Mouse (Mus musculus): ENCODE data around the gene Rrh.
A peak's percentile ranks its signal among the peaks of the same experiment; 100 is the strongest.
"Not testable (repeated sequence)": the region's sequence is repeated elsewhere in the genome, so short reads cannot be mapped to it uniquely, and the experiment has no call there.

The Rrh gene

DNA sequence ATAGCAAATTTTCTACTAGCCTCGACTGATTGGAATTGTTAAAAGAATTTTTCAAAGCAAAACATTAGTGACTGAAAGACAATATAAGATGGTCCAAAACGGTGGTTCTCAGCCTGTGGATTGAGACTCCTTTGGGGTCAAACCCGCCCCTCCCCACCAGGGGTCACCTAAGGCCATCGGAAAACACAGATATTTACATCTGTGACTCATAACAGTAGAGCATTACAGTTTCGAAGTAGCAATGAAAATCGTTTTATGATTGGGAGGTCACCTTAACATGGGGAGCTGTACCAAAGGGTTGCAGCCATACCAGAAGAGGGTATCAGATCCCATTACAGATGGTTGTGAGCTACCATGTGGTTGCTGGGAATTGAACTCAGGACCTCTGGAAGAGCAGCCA lies 51.2 kb downstream of the Rrh start:
- no peak for DNase-seq

- no peak for DNase-seq
Measured at GRCm38 (mm10) chr3:129766971-129767794, 55.2 kb downstream of the Rrh start.

- DNase-seq = no peak
Measured at GRCm38 (mm10) chr3:129766106-129766505, 56.3 kb downstream of the Rrh start.

DNA sequence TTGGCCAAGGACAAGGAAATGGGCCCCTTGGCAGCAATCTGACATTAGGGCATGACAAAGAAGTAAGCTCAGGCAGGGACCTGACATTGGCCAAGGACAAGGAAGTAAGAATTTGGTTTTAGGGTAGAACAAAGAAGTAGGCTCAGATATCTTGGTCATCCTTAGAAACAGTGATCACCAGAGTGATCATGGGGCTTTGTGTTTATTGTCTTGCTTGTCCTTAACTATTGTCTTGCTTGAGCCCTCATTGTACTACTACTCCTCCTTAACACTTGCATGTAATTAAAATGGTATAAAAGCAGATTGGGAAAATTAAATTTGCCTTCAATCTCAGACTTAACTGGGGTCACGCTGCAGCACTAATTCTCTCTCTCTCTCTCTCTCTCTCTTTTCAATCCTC lies 64.8 kb downstream of the Rrh start:
- not testable (repeated sequence) for DNase-seq

- DNase-seq = peak; percentile 5
Measured at GRCm38 (mm10) chr3:129754650-129755604, 67.5 kb downstream of the Rrh start, which contains the start of gene Egf. Gene Egf (minus strand): TSS chr3:129755316.
